Mouse (Mus musculus): ENCODE data around the gene Magi1.

Gene Magi1

GRCm38 (mm10) chr6:93893956-93894355 is 389.8 kb downstream of the Magi1 start:
- DNase-seq (ENCODE audit: low read depth, low spot score): no peak

DNA sequence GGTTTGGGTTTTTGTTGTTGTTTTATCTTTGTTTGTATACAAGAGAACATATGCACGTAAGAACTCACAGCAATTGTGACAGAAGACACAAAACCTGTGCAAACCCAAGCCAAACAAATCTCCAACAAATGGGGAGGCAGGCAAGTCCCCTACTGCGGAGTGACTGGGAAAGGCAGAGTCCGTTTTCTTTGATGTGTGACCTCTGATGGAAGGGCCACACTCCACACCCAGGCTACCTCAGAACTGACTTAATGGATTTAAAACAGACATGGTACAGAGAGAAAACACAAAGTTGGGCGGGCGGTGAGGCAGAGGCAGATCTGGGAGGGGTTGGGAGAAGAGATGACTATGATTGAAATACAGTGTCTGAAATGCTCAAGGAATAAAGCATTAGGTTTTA is 390.8 kb downstream of the Magi1 start:
- DNase-seq (ENCODE audit: low read depth, low spot score): no peak

DNA sequence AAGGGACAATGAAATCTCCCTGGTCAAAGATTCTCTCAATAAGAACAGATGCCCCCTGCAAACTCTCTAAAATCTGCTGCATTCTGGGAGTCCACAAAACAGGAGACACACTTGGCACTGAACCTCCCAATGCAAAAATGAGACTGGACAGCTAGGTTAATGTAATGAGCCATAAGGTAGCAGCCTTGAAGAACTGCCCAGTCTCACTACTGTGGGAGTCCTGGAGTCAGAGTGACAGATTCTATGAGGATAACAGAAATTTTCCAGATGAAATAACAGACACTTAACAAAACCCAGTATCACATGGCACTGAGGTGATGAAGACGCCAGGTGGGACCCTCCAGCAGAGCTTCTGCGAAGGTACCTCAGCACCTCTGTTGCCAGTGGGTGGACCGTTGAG is 393.7 kb downstream of the Magi1 start:
- no peak for DNase-seq (ENCODE audit: low read depth, low spot score)

- DNase-seq (ENCODE audit: low read depth, low spot score): no peak
Observed at GRCm38 (mm10) chr6:93877337-93877736, 406.4 kb downstream of the Magi1 start.

- no peak for DNase-seq (ENCODE audit: low read depth, low spot score)
Observed at GRCm38 (mm10) chr6:93874936-93875335, 408.8 kb downstream of the Magi1 start.

GRCm38 (mm10) chr6:93874376-93874775 is 409.3 kb downstream of the Magi1 start:
- no peak for DNase-seq (ENCODE audit: low read depth, low spot score)

- DNase-seq (ENCODE audit: low read depth, low spot score): no peak
Observed at GRCm38 (mm10) chr6:93873536-93873935, 410.2 kb downstream of the Magi1 start.

DNA sequence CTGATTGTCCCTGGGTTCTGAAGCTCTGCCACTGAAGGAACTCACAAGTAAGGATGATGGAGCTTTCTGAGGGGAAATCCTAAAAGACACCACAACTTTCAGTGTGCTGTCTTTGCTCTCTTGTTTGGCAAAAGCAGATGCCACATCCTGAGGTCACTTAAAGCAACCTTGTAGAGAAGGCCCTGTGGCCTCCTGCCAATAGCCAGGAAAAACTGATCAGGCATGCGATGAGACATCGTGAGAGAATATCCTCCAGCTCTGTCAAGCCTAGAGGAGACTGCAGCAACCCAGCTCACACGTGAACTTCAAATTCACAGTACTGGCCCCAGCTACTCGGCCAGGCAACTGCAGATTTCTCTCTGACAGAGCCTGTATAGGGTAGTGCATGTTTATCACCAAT is 412.2 kb downstream of the Magi1 start:
- no peak for DNase-seq (ENCODE audit: low read depth, low spot score)

- no peak for DNase-seq (ENCODE audit: low read depth, low spot score)
Observed at GRCm38 (mm10) chr6:93870023-93870422, 413.7 kb downstream of the Magi1 start.

GRCm38 (mm10) chr6:93862263-93862662 is 421.5 kb downstream of the Magi1 start:
- no peak for DNase-seq (ENCODE audit: low read depth, low spot score)

GRCm38 (mm10) chr6:93856783-93857182 is 426.9 kb downstream of the Magi1 start:
- DNase-seq (ENCODE audit: low read depth, low spot score): no peak

GRCm38 (mm10) chr6:93855806-93856641 is 427.7 kb downstream of the Magi1 start:
- DNase-seq (ENCODE audit: low read depth, low spot score): no peak

DNA sequence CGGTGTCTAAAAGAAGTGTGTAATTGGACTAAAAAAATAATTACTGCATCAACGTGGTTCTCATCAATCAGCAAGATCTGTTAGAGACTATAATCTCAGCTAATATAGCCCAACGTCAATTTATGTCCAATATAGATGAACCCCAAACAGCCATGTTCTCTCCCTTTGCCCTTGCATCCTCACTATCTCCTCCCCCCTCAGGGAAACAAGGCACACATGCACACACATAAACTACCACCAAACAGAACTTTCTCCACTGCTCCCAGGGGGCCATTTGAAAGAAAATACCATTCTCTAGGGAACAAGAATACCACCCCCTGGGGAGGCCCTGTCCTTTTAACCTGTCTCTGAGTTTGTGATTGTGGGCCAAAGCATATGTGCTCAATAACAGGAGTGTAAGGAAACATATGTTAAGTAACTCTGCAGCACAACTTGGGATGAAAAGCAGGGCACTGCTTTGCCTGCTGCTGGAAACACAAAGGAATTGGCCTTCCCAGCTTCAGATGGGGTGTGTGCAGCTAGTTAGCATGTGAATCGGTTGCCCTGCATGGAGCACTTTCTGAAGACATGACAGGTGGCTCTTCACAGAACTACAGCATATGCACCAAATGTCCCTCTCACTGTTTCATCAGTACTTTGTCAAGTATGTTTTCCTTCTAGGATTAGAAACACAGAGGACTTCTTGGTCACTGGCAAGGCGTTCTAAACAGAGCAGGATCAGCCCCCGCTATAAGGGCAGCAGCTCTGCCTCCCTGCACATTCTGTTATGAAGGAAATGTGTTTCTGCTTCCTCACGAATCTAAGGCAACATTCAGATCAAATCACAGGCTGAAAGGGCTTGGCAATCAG is 434.6 kb downstream of the Magi1 start:
- no peak for DNase-seq (ENCODE audit: low read depth, low spot score)

DNA sequence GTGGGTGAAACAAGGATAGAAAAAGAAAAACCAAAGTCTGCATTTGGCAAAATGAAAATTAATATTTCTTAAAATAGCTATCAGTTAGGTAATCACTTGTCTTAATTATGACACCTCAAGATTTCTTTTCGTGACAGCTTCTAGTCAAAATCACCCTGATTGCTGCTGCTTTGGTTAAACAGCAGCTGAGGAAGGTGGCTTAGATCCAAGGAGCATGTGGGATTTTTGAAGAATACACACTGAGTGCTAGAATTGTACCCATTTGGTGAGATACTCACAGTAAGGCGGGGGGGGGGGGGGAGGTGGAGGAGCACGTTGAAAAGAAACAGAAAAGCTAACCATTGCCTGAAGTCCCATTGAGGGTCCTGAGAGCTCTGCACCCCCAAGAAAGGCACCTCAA is 438.2 kb downstream of the Magi1 start:
- no peak for DNase-seq (ENCODE audit: low read depth, low spot score)

DNA sequence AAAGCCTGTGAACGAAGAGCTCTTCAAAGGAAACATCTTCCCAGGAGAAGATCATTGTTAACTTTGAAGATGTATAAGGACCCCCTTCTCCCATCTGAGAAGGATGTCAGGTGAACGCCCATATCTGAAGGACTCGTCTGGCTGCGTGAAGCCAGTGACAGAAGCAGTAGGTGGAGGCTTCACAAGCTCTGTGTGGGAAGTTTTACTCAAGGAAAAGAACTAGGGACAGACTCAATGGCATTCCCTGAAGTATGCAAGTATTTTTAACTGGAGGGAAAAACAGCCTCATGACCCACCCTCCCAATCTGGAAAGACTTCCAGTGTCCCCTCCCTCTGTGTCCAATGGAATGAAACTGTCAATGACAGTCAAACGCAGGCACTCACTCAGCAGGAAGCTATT is 438.6 kb downstream of the Magi1 start:
- DNase-seq (ENCODE audit: low read depth, low spot score): no peak

- DNase-seq (ENCODE audit: low read depth, low spot score): no peak
Observed at GRCm38 (mm10) chr6:93844576-93844975, 439.1 kb downstream of the Magi1 start.

DNA sequence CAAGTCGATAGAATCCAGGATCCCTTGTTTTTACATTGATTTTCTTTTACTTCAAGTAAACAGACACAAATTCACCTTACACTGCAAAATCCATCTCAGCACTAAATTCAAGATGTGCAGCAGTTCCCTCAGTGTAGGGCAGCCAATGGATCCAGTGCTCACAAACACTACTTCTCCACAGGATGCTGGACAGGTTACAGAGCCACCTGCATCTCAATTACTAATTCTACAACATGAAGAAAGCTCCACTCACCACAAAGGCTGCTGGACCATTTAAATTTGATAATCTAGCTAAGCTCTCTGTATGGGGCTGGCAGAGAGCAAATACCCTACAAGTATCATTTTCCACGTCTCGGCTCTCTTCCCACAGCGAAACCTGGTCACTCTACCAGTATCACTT is 445.3 kb downstream of the Magi1 start:
- no peak for DNase-seq (ENCODE audit: low read depth, low spot score)

DNA sequence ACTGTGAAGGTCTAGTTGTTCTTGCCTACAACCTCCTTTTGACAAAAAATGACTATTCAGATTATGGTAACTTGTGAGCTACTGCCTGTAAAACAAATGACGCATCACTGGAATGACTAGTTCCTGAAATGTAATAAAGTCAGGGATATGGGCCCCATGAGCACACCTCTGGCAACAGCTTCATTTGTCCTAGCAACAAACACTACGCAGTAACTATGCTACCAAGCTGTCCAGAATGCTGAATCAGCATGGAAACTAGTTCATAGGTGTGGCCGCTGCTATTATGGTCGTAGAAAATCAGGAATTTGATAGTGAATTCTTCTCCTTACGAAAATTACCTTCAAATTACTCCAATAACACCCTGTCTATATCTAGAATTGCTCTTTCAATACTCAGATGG is 447.1 kb downstream of the Magi1 start:
- no peak for DNase-seq (ENCODE audit: low read depth, low spot score)

DNA sequence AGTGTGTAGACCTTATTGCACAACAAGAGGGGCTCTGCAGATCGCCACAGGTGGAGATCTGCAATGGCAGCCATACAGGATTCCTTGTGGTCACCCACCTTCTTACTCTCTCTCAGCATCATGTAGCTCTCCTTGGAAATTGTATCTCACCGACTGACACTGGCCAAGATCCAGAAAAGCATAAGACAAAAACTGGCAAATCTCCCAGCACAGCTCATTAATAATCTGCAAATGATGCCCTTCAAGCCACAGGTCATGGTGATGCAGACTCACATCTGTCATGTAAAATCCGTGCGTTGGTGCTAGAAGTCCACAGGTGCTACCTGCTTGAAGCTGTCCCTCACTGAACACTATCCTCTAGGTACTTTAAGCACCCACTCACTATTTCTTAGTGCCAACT is 448.5 kb downstream of the Magi1 start:
- DNase-seq (ENCODE audit: low read depth, low spot score): no peak

- no peak for DNase-seq (ENCODE audit: low read depth, low spot score)
Observed at GRCm38 (mm10) chr6:93828262-93828661, 455.5 kb downstream of the Magi1 start.

- DNase-seq (ENCODE audit: low read depth, low spot score): no peak
Observed at GRCm38 (mm10) chr6:93826875-93827274, 456.8 kb downstream of the Magi1 start.

DNA sequence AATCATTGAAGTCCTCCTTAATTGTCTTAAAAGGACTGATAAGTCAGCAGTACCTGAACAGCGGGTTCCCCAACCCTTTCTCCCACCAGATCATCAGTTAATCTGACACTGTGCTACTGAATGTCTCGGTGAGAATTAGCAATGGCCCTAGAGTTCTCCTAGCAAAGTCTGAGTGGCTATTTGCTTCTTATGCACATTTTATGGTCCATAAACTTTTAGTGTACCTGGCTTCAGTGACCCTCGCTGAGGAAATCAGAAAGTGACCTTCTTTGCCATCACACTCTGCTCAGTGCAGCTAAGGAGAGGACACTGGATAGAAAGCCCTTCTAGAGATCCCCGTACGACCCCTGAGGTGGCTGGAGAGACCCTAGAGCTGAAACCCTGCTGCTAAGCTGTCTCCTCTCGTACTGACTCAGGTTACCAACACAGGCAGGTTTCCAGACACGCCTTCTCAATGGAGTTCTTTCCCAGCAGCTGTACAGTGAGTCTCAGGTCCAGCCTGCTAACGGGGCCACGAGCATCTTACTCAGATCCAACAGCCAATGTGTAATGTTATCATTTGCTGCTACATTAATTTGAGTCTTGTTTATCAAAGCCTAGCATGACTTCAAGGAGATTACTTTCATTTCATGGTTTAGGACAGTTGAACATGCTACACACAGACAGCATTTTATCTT is 461.4 kb downstream of the Magi1 start:
- DNase-seq (ENCODE audit: low read depth, low spot score): no peak

Data from retina, adult 2 months (tissue).